Mouse (Mus musculus): ENCODE results near the gene Slc7a1.

Slc7a1 gene

DNA sequence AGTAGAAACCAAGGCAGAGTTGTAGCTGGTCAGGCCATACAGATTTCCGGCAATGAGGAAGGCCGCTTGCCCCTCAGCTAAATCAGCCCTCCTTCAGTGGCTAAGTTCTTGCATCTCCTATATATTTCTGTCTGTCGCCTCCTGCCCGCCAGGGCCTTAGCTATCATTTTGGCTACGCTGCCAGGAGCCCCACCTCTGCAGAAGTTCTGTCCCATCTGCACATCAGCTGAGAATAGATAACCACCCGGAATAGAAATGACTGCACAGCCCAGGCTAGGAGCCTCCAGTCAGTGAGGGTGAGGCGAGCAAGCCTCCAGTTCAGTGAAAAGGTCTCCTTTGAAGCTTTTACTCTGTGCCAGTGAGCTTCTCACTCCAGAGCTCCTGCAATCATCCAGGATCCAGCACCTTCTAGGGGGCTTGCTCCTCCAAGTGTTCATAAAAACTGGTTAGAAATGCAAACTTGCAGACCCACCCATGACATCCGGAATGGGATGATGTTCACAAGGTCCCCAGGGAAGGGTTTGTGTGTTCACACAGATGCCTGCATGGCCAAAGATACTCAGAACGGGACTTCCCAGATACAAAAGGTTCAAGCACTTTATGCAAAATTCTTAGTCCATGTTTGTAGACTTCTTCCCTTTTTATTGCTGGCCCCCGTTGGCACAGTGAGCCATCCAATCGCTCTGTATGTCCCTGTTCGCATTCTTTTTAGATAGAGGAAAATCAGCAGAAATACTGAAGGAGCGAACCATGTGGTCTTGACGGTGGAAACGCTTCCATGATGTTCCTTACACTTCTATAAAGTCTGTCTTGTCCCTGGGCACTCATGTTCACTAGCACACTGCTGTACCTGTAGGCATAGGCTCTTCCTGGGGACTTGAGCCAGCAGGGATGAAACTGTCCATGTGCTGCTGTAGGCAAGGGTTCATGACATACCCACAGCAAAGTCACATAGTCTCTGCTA, 10.4 kb downstream of the Slc7a1 start:
- DNase-seq, result no peak

- DNase-seq, result no peak
Observed at GRCm38 (mm10) chr5:148388251-148389006, 11.3 kb downstream of the Slc7a1 start.

DNA sequence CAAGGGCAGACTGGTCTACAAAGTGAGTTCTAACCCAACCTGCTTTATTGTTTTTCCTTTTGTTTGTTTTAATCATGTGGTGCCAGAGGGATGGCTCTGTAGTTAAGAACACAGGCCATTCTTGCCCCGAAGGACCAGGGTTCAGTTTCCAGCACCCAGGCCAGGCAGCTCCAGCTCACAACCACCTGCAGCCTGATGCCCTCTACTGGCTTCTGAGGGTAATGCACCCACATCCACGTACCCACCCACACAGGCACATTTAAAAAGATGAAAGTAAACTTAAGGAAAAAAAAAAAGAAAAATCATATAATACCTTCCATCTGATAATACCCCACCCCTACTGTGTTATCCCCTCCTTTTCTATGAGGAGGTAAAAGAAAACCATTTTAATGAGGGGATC, 11.9 kb downstream of the Slc7a1 start:
- DNase-seq, result no peak

- no peak for DNase-seq
Observed at GRCm38 (mm10) chr5:148386471-148386870, 13.2 kb downstream of the Slc7a1 start.

DNA sequence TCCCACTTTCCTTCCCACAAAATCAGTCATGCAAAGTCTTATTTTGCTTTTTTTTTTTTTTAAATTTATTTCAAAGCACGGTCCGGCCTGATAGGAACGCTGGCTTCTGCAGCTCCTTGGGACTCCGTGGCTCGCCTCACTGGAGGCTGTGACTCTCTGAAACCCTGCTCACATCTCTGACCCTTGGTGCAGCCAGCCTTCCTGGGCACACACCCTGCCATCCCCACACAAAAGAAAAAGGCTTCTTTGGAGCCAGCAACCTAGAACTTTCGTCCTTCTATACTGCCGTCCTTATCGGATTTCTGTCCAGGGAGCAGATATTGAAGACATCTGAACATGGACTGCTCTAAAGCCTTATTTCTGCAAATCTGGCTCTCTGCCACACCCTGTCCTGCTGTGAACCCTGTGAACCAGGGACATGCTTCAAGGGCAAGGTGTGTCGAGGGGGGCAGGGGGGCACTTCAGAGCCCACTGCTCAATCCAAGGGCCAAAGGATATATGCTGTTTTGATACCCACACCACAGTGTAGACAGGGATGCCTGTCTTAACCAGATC, 15.1 kb downstream of the Slc7a1 start:
- no peak for DNase-seq

DNA sequence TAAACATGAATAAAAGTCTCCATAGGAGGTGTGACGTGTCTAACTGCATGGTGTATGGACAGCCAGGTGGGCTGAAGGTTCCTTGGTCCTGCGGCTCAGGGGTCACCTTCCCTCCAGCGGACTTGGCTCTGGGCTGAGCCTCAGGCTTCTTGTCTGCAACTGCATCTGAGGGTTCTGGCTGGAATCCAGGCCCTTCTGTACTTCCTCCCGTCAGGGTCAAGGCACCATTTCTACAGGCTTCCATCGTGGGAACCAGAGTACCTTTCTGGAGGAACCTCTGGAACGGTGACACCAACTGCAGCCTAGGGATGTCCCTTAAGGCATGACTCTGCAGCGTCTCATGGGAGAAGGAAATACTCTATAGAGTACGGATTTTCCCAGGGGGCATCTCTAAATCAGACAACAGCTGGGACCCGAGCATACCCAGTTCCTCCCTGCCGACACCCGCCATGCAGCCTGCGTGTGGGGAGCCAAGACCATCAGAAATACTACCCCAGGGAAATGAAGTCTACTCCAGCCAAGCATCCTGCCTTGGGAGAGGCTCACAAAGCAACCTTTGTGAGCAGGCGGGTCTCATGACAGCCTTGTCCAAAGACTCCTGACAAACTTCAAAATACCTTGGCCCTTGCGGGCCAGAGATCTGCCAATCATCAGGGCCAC, 15.7 kb downstream of the Slc7a1 start:
- no peak for DNase-seq

DNA sequence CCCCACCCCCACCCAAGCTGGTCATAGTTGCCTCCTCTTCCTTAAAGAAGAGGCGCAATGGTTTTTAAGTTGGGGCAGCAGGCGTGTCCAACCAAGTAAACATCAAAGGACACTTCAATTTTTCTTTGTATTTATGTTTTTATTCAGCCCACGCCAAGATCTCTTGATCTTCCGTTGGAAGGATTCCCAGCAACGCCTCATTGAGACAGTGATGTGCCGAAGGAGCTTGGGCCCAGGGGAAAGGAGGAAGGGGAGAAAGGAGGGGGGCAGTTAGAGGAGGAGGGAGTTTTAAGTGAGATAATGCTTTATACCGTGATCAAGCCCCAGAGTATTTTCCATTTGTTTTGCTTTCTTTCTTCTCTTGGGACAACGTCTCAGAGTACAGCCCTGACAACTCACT, 18.6 kb downstream of the Slc7a1 start:
- no peak for DNase-seq

DNA sequence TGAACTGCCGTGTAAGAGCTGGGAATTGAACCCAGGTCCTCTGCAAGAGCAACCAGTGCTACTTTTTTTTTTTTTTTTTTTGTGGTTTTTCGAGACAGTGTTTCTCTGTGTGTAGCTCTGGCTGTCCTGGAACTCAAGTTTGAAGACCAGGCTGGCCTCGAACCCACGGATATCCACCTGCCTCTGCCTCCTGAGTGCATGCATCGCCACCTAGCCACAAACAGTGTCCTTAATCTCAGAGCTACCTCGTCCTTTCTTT, 19.5 kb downstream of the Slc7a1 start:
- no peak for DNase-seq

DNA sequence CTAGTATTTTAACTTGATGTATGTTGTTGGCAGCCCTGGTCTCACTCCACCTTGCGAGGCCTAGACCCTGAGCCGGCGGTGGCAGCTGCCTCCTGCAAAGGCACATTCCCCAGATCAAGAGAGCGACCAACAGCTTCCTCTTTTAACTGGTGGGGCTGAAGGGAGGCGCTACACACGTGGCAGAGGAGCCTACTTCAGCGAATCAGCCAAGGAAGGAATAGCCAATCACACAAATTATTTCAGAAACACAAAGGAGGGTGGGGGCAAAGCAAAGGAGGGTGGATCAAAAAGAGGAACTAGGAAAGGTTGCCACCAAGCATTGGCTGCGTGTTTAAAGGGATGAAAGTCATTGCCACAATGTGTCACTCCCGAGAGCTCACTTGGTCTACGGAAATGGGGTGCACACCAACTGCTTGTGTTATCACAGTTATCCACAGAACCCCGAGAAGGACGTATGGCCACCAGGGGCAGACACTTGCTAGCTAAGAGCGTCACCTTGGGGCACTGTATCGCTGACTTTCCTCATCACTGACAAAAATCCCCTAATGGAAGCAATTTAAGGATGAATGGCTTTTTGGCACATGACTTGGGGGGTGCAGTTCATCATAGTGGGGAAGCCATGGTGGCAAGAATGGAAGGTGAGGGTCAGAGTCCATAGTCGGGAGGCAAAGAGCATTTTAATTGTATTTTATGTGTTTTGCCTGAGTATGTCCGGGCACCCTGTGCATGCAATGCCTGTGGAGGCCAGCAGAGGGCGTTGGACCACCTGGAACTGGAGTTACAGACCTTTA, 20.1 kb downstream of the Slc7a1 start:
- no peak for DNase-seq

DNA sequence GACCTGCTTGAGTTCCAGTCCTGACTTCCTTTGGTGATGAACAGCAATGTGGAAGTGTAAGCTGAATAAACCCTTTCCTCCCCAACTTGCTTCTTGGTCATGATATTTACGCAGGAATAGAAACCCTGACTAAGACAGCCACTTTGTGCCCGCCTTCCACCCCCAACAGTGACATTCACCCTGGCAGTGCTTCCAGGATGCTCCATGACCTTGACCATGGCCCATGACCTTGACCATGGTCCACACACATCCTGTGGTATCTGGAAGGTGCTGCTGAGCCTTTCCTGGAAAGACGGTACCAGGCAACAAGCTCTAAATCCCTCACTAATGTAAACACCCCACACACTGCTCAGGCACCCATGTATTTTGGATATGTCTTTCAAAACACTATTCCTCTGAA, 21.0 kb downstream of the Slc7a1 start:
- no peak for DNase-seq

GRCm38 (mm10) chr5:148378232-148378508, 21.5 kb downstream of the Slc7a1 start:
- no peak for DNase-seq

DNA sequence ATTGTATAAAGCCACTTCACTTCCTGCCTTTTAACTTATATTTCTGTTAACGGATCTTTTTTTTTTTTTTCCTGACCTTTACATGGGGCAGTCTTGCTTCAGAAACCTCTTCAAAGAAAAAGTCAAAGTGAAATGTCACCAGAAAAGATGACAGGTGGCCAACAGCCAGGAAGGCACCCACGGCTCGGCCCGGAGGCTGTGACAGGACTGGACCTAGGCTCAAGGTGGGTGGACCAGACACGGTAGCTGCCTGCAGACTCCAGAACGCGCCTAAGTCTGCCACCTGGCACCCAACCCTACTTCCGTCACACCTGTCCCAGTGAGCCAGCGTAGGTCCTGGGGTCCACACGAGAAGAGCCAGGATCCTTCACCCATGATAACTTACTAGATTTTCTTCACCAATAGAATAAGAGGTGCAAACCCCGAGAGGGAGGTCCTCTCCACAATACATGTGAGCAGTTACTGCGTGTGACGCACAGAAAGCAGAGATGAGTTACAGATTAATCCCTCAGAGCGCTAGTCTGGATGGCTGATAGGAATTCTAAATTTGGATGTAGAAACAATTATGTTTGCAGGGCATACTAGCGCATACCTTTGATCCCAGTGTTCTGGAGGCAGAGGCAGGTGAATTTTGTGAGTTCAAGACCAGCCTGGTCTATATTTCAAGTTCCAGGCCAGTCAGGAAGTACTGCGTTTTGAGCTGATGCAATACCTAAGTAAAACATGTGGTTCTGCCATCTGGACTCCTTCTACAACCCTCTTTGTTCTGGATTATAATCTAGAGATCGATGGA, 22.1 kb downstream of the Slc7a1 start:
- no peak for DNase-seq

GRCm38 (mm10) chr5:148376358-148376757, 23.3 kb downstream of the Slc7a1 start:
- no peak for DNase-seq

- no peak for DNase-seq
Observed at GRCm38 (mm10) chr5:148375480-148375879, 24.2 kb downstream of the Slc7a1 start.

GRCm38 (mm10) chr5:148373092-148373685, 26.5 kb downstream of the Slc7a1 start:
- no peak for DNase-seq

GRCm38 (mm10) chr5:148372005-148372917, 27.4 kb downstream of the Slc7a1 start:
- DNase-seq, result no peak

GRCm38 (mm10) chr5:148371375-148371774, 28.3 kb downstream of the Slc7a1 start:
- no peak for DNase-seq

DNA sequence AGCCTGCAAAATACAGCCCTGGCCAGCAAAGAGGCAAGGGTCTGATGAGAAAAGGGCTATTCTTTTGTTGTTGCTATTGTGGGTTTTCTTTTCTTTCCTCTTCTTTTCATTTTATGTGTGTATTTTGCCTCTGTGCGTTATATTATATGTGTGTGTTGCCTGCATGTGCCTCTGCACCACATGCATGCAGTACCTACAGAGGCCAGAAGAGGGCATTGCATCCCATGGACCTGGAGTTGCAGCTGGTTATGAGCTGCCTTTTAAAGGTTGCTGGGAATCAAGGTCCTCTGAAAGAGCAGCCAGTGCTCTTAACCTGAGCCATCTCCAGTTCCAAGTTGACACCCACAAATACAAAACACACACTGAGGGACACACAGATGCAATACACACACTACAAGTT, 29.1 kb downstream of the Slc7a1 start:
- no peak for DNase-seq

DNA sequence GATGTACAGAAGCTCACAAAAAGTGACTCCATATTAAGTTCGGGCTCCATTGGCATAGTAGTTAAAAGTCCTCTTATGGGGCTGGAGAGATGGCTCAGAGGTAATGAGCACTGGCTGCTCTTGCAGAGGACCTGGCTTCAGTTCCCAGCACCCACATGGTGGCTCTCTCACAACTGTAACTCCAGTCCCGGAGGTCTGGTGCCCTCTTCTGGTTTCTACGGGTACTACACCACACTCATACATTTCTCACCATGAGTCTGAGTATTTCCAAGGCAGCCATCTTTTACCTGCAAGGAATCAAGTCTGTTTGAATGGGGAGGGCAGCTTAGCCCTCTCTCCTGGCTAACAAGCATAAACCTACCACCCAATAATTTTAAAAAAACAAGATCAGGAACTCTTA, 30.5 kb downstream of the Slc7a1 start:
- DNase-seq, result no peak

GRCm38 (mm10) chr5:148367816-148368215, 31.9 kb downstream of the Slc7a1 start:
- DNase-seq, result no peak

DNA sequence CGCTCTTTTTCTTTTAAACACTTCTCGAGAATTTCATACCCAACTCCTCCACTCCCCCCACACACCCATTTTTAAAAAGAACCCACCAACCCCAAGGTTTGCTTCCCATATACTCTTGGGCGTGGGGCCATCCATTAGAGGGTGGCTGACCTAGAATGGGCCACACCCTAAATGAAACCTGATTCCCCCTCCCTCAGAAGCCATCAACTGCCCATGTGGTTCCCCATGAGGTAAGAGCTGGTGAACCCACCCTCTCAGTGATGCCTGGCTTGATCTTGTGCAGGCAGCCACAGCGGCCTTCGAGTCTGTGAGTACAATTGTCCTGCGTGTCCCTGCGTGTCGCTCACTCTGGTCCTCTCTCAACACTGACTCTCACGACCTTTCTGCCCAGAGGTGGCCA, 33.2 kb downstream of the Slc7a1 start:
- DNase-seq, result no peak

All from embryo, embryonic 11 days (tissue).